Mouse (Mus musculus): ENCODE results near the gene Ap3s2.

Gene Ap3s2

GRCm38 (mm10) chr7:79888603-79889002 is 31.8 kb downstream of the Ap3s2 start:
- no peak for DNase-seq (ENCODE audit: low spot score)

GRCm38 (mm10) chr7:79883613-79884334 is 36.7 kb downstream of the Ap3s2 start:
- DNase-seq (ENCODE audit: low spot score), result no peak

- no peak for DNase-seq (ENCODE audit: low spot score)
Measured at GRCm38 (mm10) chr7:79881901-79882300, 38.5 kb downstream of the Ap3s2 start.

- DNase-seq (ENCODE audit: low spot score), result no peak
Measured at GRCm38 (mm10) chr7:79880998-79881397, 39.5 kb downstream of the Ap3s2 start.

- DNase-seq (ENCODE audit: low spot score), result no peak
Measured at GRCm38 (mm10) chr7:79880033-79880432, 40.4 kb downstream of the Ap3s2 start.

- no peak for DNase-seq (ENCODE audit: low spot score)
Measured at GRCm38 (mm10) chr7:79878455-79879025, 41.9 kb downstream of the Ap3s2 start.

- DNase-seq (ENCODE audit: low spot score), result no peak
Measured at GRCm38 (mm10) chr7:79873407-79873806, 47.0 kb downstream of the Ap3s2 start.

GRCm38 (mm10) chr7:79871797-79872345 is 48.6 kb downstream of the Ap3s2 start:
- no peak for DNase-seq (ENCODE audit: low spot score)

- DNase-seq (ENCODE audit: low spot score), result no peak
Measured at GRCm38 (mm10) chr7:79869072-79869719, 51.3 kb downstream of the Ap3s2 start.

GRCm38 (mm10) chr7:79868475-79868874 is 52.0 kb downstream of the Ap3s2 start:
- DNase-seq (ENCODE audit: low spot score), result no peak

GRCm38 (mm10) chr7:79867861-79868260 is 52.6 kb downstream of the Ap3s2 start:
- DNase-seq (ENCODE audit: low spot score), result no peak

GRCm38 (mm10) chr7:79866294-79867000 is 54.0 kb downstream of the Ap3s2 start:
- no peak for DNase-seq (ENCODE audit: low spot score)

- no peak for DNase-seq (ENCODE audit: low spot score)
Measured at GRCm38 (mm10) chr7:79861794-79862193, 58.7 kb downstream of the Ap3s2 start.

GRCm38 (mm10) chr7:79860811-79861210 is 59.6 kb downstream of the Ap3s2 start, which contains the start of gene Anpep:
TSS of gene Anpep (minus strand) at chr7:79861059.
- DNase-seq (ENCODE audit: low spot score), result no peak

- no peak for DNase-seq (ENCODE audit: low spot score)
Measured at GRCm38 (mm10) chr7:79858956-79859630, 61.4 kb downstream of the Ap3s2 start.

GRCm38 (mm10) chr7:79858202-79858934 is 62.1 kb downstream of the Ap3s2 start:
- DNase-seq (ENCODE audit: low spot score), result no peak

GRCm38 (mm10) chr7:79856305-79856704 is 64.1 kb downstream of the Ap3s2 start:
- DNase-seq (ENCODE audit: low spot score), result no peak

GRCm38 (mm10) chr7:79847456-79848451 is 72.7 kb downstream of the Ap3s2 start:
- DNase-seq (ENCODE audit: low spot score), result no peak

GRCm38 (mm10) chr7:79846342-79846741 is 74.1 kb downstream of the Ap3s2 start:
- no peak for DNase-seq (ENCODE audit: low spot score)
